Mouse (Mus musculus) cerebellum, adult 18-20 months (tissue): ENCODE measurements around the gene Olfr341.

ENCODE experiments used
- DNase-seq, 2 experiments: peaks; one replicate each; pipeline ENCODE4 v3.0.0; 2021

Gene Olfr341

DNA sequence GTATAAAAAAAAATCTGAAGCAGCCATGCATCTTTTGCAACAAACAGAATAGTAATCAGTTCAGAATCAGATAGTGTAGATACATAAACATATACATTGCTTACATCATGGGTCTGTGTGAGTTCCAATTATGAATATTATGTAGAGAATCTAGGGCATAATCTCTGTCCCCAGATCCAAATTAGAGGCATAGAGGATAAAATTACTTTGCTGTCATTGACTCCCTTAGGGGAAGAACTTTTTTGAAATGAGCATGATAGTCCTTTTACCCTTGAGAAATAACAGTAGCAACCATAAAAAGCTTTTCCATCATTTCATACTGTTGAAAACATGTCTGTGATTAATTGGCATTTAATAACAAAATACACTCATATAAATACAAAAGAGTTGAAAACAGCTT is at the start of gene Olfr341:
Gene Olfr341 (minus strand): TSS at position 101 of the 400 bp plus-strand sequence.
- no peak for DNase-seq

DNA sequence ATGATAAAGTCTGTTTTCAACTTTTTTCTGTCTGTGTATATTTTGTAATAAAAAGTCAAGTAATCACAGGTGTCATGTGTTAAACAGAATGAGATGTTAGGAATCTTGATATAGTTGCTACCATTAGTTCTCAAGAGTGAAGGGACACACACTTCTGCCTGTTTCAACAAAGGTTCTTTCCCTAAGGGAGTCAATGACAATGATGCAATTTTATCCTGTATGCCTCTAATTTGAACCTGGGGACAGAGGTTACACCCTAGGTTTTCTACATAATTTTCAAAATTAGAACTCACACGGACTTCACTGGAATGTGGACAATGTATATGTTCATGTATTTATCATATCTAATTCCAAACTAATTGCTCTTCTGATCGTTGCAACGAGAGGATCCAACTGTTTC is 42.4 kb upstream of the Olfr341 start, which contains the start of gene Olfr342:
Gene Olfr342 (plus strand): TSS at position 301 of the 400 bp plus-strand sequence.
- no peak for DNase-seq

DNA sequence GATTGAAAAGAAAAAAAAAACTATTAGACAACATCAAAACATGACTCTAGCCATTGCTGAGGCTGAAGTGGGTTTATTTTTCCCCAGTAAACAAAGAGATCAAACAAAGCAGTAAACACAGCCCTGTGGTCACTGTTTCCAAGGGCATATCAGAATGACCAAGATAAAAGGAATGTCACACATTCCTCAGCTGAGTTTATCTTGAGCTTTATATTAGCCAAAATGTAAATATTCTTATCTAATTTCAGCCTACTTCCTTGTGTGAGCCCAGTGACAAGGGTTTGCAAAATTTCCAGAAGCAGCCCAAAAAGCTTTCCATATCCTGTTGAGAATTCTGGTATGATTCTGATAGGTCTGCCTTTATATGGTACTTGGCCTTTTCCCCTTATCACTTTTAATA is 8.6 kb downstream of the Olfr341 start:
- no peak for DNase-seq

DNA sequence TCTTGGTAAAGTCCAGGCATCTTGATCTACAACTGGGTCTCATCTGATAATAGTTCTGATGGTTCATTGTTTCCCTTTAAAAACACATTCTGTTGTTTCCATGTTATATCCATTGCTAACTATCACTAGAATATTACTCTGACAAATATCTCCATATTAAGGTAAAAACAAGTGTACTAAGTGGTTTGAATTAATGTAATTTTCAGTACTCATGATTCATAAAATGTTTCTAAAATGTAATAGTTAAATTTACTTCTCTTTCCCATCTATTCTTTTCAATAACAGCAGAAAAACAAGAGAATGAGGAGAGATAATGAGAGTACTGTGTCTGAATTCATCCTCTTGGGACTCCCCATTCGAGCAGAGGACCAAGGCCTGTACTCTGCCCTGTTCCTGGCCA is 30.0 kb downstream of the Olfr341 start, which contains the start of gene Olfr340:
Gene Olfr340 (plus strand): TSS at position 301 of the 400 bp plus-strand sequence.
- DNase-seq, result no peak
